Mouse (Mus musculus) left cerebral cortex, adult 18-20 months (tissue): ENCODE results near the gene Dazap1. TPM values are rescaled to one million over a fixed set of nuclear protein-coding genes. Genes with fewer than 3 reads are reported as not detected.
A peak's percentile ranks its signal among the peaks of the same experiment; 100 is the strongest.

ENCODE experiments used
- DNase-seq, 2 experiments: peaks; one replicate each; pipeline ENCODE4 v3.0.0; 2021 to 2022; ENCODE audit warnings: low spot score in 2 of 2, mixed read lengths in 1 of 2
- total RNA-seq, 2 experiments: library from RNA; stranded (reverse); gene quantifications; 2 replicates each; pipeline ENCODE4 v1.2.3; 2021

The Dazap1 gene
- total RNA-seq, 2 experiments from 2014 or later = 75.6 to 81.7 TPM

GRCm38 (mm10) chr10:80248971-80249640 is 12.2 kb upstream of the Dazap1 start, which contains the start of gene Ndufs7:
Gene Ndufs7 (plus strand): TSS chr10:80249121.
- peak; percentile 94 to 95 for DNase-seq

DNA sequence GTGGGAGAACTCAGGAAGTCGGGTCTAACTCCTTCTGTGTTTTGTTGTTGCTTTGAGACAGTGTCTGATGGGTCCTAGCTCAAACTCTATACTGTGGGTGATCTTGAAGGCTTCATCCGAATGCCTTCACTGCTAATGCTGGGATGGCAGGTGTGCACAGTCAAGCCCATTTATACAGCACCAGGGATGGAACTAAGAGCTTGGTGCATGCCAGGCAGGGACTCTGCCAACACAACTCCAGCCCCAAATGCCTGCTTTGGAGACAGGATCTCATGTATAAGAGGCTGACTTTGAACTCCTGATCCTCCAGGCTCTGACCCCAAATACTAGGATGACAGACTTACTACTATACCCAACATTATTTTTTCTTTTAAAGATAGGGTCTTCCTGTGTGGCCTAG is 11.2 kb upstream of the Dazap1 start:
- no peak for DNase-seq

- no peak for DNase-seq
Measured at GRCm38 (mm10) chr10:80250573-80250972, 10.7 kb upstream of the Dazap1 start.

- no peak for DNase-seq
Measured at GRCm38 (mm10) chr10:80252011-80252410, 9.3 kb upstream of the Dazap1 start.

DNA sequence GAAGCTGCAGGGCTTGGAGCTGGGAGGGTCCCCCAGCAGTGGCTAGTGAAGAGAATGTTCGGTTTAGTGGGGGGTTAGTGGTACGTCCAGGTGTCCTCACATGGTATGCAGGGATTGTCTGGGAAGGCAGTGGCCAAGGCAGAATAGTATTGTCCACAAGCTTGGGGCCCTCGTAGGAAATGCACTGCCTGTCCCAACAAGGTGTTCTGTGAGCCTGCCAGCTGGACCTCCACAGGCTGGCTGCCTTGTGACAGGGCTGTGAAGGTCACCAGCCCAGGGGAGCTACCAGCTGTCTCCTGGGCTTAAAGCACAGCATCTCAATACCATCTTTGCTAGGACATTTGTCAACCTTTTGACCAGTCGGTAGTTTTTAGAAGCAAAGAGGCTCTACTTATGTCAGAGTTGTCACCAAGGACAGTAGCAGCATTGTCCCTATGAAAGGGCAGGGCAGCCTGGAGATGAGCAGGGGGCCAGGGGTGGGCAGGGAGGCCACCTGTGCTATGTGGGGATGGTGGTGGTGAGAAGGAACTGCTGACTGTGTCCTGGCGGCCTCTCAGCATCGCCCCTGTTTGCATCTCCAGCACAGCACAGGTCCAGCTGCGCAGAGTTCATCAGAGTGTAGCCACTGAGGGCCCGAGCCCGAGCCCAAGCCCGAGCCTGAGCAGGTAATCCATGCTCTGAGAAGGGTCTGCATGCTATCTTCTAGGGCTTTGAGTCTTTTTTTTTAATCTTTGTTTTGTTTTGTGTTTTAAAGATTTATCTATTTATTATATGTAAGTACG is 8.6 kb upstream of the Dazap1 start:
- DNase-seq = no peak

- no peak for DNase-seq
Measured at GRCm38 (mm10) chr10:80253551-80253950, 7.7 kb upstream of the Dazap1 start.

DNA sequence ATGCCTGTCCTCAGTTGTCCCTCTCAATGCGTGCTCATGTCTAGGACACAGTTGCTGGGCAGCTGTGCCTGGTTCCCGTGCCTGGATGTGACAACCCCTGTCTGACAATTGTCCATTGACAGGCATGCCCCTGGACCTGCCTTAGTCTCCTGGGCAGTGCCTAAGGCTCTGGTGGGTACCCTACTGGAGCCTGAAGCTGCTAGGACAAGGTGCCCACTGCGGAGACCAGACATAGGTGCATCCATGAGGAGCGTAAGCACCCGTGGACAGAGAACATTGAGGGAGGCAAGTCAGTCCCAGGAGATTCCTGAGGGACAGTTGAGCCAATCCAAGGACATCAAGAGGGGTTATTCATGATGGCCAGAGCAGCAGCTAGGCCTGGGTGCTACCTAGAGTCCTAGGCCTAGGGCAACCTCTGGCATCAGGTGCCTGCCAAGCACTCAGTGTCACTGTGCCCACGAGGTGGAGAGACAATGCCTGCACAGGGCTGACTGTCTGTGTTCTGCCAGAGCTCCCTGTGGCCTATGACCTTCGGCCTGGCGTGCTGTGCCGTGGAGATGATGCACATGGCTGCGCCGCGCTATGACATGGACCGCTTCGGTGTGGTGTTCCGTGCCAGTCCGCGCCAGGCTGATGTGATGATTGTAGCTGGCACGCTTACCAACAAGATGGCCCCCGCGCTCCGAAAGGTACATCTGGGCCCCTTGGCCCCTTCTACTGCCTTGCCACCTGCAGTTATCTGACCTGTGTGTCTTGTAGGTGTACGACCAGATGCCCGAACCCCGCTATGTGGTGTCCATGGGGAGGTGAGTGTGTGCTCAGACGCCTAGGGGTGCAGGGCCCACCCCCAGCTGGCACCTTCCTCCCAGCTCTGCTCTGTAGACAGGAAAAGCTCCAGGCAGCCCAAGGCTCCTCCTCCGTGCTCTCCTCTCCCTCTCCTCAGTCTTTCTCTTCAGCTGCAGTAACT is 6.7 kb upstream of the Dazap1 start:
- DNase-seq = no peak

- DNase-seq = no peak
Measured at GRCm38 (mm10) chr10:80255881-80256535, 5.3 kb upstream of the Dazap1 start.

DNA sequence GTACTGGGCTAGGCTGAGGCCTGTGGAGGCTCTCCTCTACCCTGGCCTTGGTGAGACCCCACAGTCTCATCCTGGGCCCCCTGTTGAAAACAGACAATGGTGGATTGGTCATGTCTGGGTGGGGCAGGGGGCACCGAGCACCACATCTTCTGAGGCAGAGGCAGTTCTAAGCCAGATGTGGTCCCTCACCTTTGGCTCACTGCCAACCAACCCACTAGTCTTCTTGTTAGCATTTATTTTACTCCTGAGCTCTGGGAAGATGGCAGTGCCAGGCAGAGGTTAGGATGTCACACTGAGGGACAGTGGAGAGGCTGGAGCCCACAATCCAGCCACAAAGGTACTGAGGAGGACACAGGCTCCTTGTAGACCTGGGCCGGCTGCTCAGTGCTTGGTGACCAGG is 3.4 kb upstream of the Dazap1 start:
- no peak for DNase-seq

- no peak for DNase-seq
Measured at GRCm38 (mm10) chr10:80258752-80259462, 2.4 kb upstream of the Dazap1 start.

GRCm38 (mm10) chr10:80259463-80259805 is 1.9 kb upstream of the Dazap1 start:
- no peak for DNase-seq

DNA sequence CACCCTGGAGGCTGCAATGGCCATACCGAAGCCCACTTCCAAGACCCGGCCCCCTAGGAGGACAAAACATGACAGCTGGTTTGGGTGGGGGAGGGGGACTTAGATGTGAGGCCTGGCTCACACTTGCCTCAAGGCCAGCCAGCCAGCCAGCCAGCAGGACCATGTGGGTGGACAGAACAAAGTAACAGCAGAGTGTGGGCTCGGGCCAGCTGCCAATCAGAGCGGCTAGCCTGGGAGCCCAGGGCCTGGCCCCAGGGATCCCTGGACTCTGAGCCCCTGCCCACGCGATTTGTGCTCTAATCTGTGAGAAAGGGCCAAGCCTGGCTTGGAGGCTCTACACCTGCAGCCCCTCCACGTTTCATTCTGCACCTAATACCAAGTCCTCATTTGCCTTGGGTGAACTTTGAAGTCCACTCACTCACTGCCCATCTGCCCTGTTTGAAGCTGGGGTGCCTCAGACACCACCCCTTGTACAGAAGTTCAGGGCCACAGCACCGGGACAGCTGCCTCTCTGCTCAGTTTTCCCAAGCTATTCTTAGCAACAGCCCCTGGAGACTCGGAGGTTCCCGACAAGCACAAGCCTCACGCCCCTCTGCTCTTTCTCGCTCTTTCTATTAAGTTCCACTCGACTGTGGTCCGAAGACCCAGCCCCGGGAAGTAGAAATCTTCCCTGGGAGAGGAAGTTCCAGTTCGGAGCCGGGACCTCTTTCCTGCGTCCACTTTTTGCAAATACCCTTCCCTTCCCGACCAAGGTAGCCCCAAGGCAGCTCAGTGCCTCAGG is 1.2 kb upstream of the Dazap1 start:
- DNase-seq = peak; percentile 69 to 78

DNA sequence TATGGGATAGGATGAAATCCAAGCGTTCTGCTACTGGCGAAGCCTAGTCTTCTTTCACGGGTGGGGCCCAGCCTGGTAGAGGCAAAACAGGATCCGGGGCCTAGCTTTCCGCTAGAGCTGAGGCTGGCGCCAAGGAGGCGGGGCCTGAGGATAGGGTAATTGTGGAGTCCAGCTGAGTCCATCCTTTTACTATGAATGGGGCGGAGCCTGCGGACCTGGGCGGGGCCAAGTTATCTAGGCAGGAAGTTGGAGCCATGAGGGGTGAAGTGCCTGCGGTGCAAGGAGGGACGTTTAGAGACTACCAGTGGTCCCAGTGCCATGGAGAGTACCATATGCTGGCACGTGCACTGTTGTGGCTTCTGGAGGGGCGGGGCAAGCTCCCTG is 291 bp downstream of the Dazap1 start:
- DNase-seq = peak; percentile 84 to 86

DNA sequence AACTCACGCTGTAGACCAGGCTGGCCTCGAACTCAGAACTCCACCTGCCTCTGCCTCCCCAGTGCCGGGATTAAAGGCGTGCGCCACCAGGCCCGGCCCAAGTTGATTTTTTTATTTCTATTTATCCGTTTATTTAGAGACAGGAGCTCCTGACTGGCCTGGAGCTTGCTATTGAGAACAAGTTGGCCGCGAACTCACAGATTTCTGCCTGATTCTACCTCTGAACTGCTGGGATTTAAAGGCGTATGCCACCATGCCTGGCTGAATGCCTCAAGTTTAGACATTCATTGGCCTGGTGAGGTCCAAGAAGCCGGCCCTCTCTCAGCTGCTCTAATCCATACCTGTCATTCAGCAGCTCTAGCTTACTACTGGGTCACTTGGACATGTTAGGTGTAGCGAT is 883 bp downstream of the Dazap1 start:
- DNase-seq = no peak

DNA sequence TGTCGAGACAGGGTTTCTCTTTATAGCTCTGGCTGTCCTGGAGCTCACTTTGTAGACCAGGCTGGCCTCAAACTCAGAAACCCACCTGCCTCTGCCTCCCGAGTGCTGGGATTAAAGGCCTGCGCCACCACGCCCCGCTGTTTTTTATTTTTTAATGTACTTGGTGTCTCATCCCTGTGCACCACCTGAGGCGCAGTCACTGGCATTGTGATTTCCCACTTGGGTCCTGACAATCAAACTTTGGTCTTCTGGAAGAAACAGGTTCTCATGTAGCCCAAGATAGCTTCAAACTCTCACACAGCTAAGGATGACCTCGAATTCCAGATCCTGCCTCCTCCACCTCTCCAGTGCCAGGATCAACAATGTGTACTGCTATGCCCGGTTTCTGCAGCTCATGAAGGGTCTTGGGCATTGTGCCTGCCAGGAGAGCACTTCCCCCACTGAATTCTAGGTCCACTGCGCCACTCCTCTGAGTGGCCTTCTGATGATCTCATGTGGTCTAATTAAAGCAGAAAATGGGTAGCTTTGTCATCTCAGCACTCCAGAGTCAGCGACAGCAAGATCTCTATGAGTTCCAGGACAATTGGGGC is 1.6 kb downstream of the Dazap1 start:
- no peak for DNase-seq

DNA sequence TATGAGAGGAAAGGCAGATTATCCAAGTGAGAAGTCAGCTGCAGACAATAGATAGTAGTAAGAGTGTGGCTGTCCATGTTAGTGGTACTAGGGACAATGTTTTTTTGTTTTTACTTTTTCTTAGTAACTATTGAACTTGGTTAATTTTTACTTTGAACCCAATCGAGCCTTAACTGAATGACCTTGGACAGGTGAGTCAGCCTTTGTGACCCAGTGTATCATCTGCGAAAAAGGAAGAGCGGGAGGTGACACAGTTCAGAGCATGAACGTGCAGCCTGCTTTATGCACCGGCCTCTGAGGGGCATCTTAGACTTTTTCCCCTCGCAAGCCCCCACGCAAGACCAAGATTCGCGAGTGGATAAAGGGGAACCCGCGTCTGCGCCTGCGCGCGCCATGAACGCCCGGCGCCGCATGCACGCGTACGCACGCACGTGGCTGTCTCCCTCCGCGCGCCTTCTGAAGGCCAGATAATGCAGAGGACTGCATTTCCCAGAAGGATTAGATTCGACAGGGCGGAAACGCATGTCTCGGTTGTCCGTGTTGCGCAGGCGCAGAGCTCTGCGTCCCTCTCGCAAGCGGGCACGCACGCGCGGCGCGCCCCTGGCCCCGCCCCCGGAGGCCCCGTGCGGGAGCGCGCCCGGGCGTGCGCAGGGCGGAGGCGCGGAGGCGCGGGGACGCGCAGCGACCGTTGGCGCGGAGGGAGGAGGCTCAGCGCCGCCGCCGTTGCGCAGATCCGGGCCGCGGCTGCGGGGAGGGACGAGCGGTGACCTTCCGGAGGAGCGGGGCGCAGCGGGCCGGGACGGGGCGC is 3.3 kb downstream of the Dazap1 start:
- peak; percentile 98 to 99 for DNase-seq

- DNase-seq = no peak
Measured at GRCm38 (mm10) chr10:80265149-80265486, 3.8 kb downstream of the Dazap1 start.

- no peak for DNase-seq
Measured at GRCm38 (mm10) chr10:80270099-80270498, 8.8 kb downstream of the Dazap1 start.
